Mouse (Mus musculus): ENCODE results near the gene Ppm1h.

Ppm1h gene

DNA sequence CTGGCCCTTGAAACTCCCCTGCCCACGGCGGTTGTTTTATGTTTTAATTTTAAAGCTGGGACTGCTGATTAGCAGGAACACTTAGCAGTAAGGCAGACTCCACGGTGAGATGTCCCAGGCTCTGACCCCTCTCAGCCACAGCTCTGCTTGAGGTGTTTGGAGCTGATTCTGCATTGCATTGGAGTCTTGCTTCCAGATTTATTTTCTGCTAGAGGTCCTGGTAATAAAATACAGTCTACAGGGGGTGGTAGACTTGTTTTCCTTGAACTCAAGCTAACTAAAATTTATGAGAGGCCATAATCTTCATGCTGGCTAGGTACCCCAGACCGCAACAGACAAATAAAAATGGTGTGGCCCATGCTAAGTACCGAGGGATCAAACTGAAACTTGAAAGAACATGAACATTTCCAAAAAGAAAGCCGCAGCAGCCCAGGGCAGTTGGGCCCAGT is 90.4 kb downstream of the Ppm1h start:
- DNase-seq (ENCODE audit: low spot score): no peak

DNA sequence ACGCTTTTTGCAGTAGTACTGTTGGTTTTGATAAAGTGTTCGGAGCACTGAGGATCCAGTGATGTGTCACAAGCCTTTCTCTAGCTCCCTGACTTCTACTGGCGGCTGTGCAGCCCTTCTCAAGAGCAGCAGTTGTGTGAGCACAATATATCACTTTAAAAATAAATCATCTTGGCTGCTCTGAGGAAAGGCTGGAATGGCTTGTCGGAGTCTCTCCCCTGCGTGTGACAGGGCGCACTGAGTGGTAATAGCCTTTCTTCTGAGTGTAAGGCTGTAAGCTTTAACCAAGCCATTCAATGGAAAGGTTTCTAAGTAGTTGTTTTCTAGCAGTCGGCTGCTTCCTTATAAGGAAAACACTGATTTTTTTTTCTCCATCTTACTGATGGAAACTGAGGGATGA is 91.8 kb downstream of the Ppm1h start:
- DNase-seq (ENCODE audit: low spot score): no peak

DNA sequence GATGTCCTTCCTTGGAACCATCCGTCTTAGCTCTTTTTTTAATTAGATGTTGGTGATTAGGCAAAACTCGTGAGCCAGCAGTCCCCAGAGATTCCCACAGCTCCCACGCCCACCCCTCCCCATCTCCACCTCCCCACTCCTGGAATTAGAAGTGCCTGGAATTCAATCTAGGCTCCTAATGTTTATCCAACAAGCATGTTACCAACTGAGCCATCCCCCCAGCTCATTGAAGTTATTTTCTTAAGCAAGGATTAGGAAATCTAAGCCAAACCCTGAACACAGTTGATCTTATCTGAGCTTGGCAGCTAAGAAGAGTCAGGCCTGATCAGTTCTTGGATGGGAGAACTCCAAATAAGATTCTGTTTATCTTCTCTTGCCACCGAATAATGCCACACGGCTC is 92.4 kb downstream of the Ppm1h start:
- no peak for DNase-seq (ENCODE audit: low spot score)

DNA sequence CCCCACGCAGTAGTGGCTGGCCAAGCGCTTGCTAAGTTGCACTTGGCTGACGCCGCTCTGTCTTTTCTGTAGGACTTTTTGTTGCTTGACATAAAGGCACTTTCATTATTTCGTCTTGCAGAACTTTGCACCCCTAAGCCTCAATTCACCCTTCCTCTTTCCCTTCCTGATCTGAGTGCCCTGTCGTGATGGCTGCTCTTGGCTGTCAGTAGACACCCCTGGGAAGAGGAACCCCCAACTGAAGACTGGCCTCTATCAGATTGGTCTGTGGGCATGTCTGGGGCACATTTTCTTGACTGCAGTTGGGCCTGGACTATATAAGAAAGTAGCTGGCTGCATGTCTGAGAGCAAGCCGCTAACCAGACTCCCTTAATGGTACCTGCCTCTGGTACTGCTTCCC is 95.6 kb downstream of the Ppm1h start:
- DNase-seq (ENCODE audit: low spot score): no peak

DNA sequence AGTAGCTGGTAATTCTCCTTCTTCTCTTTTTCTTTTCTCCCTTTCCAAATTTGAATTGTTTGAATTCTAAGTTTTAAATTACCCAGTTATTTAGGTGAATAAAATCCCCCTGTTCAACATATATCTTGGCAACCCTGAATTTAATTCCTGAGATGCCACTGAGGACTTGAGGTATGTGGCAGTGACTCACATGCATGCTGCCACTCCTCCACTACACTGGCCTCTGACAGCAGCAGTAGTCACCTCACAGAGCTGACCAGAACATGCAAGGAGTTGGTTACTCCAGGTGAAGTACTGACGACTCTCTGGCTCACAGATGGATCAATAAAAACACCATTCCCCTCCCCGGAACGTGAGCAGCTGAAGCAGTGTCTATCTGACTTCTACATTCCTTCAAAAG is 98.9 kb downstream of the Ppm1h start:
- no peak for DNase-seq (ENCODE audit: low spot score)

DNA sequence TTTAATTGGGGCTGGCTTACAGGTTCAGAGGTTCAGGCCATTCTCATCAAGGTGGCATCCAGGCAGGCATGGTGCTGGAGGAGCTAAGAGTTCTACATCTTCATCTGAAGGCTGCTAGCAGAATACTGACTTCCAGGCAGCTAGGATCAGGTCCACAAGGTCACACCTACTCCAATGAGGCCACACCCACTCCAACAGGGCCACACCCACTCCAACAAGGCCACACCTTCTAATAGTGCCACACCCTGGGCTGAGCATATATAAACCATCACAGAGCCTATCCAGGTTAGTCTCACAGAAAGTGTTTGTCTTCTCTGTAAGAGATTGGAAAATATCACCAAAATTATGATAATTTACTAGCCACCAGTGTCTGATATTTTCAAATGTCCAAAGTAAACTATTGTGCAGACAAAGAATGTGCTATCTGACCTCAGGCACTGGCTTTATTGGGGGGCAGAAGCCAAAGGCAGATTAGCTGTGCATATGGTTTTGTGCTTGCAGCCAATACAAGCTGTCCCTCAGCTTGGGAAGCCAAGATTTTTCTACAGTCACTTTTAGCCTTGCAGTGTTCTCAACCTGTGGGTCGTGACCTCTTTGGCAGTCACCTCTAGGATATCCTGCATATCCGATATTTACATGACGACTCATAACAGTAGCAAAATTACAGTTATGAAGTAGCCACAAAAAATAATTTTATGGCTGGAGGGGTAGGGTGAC is 99.5 kb downstream of the Ppm1h start:
- DNase-seq (ENCODE audit: low spot score): no peak

GRCm38 (mm10) chr10:122779351-122779750 is 100.8 kb downstream of the Ppm1h start:
- DNase-seq (ENCODE audit: low spot score): no peak

- DNase-seq (ENCODE audit: low spot score): peak; percentile 57
Measured at GRCm38 (mm10) chr10:122782755-122783154, 104.2 kb downstream of the Ppm1h start.

- no peak for DNase-seq (ENCODE audit: low spot score)
Measured at GRCm38 (mm10) chr10:122789648-122790170, 111.1 kb downstream of the Ppm1h start.

DNA sequence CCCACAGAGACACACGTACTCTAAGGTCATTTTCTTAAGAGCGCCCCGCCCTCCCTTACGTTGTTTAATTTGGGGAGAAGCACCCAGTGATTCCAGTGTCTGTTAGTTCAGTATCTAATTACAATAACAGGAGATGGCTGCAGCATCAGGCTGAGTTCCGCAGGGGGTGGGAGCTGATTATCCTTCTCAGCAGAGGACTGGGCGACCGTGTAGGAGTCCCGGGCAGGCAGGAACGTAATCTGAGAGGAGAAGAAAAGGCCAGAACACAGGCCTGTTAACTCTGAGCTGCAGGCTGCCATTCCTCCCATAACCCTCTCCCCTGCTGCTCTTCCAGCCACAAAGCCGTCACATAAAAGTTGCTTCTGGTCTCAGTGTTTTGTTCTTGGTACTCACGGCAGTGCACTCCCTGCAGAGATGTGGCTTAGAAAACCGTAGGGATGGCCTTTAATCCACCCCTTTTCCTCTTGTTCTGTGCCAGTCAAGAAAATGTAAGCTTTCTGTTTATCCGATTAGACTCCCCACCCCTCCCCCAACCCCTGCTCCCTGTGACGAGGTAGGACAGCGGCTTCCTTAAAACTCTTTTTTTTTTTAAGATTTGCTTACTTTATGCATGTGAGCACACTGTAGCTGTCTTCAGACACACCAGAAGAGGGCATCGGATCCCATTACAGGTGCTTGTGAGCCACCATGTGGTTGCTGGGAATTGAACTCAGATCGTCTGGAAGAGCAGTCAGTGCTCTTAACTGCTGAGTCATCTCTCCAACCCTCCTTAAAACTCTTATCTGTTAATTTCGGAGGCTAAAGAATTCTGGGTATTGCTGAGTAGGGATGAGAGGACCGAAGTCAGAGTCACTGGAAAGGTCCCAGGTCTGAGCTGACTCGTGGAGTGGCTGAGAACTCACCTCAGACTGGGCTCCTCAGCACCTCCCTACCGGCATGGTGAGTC is 113.7 kb downstream of the Ppm1h start:
- no peak for DNase-seq (ENCODE audit: low spot score)

- DNase-seq (ENCODE audit: low spot score): no peak
Measured at GRCm38 (mm10) chr10:122793193-122793592, 114.6 kb downstream of the Ppm1h start.

- peak; percentile 70 for DNase-seq (ENCODE audit: low spot score)
Measured at GRCm38 (mm10) chr10:122794187-122794850, 115.8 kb downstream of the Ppm1h start.

DNA sequence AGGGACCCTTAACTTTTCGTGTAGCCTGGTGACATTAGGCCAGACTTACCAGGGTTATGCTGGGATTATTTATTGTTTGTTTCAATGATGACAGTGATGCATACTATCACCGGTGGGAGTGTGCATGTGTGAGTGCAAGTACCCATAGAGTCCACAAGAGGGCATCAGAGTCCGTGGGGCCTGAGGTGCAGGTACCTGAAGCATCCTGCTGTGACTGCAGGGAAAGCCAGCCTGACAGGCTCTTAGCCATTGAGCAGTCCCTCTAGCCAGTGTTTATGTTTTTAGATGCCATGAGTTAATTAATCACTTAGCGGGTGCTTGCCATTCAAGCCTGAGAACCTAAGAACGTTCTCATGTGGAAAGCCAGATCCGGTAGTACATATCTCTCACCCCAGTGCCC is 119.4 kb downstream of the Ppm1h start:
- no peak for DNase-seq (ENCODE audit: low spot score)

DNA sequence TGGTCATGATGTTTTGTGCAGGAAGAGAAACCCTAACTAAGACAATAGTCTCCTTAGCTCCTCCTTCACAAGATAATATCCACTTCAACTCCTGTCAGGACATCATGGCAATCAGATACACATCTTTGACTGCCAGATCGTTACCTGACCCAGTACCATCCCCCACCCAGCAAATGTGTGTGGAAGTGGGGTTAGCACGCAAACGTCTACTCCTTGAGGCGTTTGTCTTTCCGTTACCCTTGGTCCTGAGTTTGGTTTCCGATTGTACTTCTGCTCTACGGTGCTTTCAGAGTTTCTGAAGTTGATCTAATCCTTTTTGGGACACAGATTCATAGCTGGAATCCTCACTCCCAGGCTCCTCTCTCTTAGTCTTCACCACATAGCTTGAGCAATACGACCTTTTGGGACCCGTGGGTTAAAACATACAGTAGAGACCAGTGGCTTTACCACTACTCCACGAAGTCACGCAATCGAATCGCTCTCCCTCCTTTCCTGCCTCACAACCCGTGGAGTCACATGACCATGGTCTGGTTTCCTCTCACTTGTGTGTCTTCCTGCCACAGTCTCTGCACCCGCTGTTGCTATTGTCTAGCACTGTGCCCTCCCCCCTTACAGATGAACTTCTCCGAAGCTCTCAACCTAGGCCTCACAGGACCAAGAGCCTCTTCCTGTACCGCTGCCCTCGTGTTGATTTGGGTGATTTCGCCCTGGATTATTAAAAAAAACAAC is 121.6 kb downstream of the Ppm1h start:
- DNase-seq (ENCODE audit: low spot score): no peak

DNA sequence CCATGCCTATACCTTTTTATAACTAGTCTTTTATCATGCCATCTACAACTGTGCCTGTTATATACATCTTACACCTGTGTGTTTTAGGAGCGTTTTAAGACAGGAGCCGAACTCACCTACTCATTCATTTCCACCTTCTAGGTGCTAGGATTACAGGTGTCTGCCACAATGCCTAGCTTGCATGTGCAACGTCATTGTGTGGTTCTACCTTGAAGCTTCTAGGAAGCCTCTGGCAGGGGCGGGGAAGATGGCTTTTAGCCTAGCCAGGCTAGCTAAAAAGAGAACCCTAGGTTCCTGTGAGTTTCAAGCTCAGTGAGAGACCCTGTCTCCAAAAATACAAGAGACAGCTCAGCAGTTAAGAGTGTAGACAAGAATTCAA is 122.2 kb downstream of the Ppm1h start:
- no peak for DNase-seq (ENCODE audit: low spot score)

DNA sequence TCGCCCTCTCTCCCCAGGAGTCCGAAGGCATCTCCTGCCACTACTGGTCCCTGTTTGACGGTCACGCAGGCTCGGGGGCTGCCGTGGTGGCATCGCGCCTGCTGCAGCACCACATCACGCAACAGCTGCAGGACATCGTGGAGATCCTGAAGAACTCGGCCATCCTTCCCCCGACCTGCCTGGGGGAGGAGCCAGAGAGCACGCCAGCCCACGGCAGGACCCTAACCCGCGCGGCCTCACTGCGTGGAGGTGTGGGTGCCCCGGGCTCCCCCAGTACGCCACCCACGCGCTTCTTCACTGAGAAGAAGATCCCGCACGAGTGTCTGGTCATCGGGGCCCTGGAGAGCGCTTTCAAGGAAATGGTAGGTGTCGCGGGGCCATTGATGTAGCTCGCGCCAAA is 123.7 kb downstream of the Ppm1h start:
- no peak for DNase-seq (ENCODE audit: low spot score)

DNA sequence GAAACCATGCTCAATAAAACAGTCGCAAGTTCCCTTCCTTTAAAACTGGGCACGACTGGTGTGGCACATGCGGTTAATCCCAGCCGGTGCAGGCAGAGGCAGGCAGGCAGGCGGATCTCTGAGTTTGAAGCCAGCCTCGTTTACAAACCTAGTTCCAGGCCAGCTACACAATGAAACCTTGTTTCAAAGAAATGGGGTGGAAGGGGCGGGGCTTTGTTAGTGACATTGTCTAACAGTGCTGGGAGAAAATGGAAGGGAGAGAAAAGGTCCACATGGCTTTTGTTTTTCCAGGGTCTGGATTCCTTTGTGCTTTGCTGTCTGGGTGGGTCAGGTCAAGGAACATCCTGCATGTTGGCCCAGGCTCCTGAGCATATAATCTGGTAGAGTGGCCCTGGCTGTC is 124.3 kb downstream of the Ppm1h start:
- DNase-seq (ENCODE audit: low spot score): no peak

- peak; percentile 83 for DNase-seq (ENCODE audit: low spot score)
Measured at GRCm38 (mm10) chr10:122803906-122804305, 125.3 kb downstream of the Ppm1h start.

GRCm38 (mm10) chr10:122805866-122806265 is 127.3 kb downstream of the Ppm1h start:
- no peak for DNase-seq (ENCODE audit: low spot score)

DNA sequence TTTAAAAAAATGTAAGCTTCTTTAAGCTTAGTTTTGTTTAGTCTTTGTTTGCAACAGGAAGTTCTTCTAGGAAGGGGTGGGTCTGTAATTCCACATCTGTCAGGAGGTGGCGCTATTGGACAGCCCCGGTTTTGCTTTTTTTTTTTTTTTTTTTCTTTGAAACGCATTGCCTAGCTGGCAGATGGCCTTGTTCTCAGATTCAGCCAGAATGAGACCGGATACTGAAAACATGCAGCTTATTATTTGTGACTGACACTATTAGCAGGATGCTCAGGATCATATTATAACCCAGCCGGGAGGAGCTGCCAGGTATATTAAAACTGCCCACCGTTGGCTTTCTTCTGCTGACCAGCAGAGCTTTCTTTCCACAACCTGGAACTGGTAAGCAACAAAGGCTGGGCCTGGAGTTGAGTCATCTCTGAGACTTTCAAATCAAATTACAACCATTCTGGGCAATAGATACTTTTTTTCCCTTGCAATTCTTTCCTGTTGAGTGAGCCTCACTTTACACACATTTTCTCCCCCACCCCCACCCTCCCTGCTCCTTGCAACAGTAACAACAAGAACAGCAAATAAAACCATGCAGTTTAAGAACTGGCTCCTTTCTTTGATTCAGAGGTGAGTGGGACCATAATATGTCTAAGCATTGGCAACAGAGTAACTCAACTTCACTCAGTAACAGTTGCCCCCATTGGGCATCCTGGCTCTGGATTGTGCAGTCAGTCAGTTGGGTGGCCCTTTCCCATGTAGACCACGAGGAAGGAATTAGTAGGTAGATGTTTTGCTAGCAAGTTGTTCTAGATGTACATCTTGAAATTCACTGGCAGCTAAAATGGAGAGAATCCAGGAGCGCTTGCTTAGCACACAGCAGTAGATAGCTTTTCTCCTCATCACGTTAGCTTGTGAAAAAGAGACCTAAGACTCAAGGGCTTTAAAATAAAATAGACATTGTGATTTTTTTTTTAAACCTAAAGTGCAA is 128.9 kb downstream of the Ppm1h start:
- peak; percentile 84 for DNase-seq (ENCODE audit: low spot score)

GRCm38 (mm10) chr10:122808186-122808585 is 129.6 kb downstream of the Ppm1h start:
- no peak for DNase-seq (ENCODE audit: low spot score)
